Mouse (Mus musculus): ENCODE measurements at regions not wholly inside any gene's neighbourhood (a gene's known extent, or its start where the extent isn't known, plus 50 kb on each side); places are given as distances from the start of the nearest gene placed in this dataset.

DNA sequence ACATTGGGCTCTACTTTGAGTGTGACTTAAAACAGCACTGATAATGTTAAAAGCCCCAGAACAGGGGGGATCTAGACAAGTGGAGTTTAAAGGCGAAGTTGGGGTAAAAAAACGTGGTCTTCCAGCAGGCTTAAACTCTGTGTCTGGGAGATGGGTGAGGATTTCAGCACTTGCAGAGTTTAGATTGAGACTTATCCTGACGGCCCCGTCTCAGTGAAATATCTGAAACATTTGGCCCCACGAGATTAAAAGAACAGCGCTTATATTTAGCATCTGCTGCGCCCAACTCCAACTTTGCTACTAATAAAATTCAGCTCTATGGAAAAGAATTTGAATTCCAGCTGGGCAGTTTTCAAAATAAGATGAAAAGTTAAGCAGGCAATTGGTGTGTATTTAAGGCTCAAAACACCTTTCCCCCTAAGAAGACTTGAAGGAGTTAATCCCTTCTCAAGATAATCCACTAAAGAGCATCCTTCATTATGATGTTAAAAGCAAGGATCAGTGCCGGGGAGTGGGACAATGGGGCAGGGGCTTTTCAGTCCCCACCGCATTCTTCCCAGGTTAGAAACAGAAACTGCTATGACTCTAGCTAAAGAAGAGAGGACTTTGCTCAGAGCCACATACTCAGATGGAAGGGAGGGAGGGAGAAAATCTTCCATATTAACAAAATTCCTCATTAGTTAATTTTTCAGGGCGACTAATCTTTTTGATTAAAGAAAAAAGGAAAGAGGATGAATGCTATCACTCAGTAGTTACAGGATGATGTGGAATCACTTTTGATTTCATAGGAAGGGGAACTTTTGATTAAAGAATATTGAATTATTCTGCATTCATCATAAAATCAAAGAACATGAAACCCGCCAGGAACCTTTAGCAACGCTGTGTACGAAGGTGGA is 225.1 kb upstream of the Nr2f2 start:
- no peak for ATAC-seq (replicated peaks; ENCODE audit: poor library complexity, severe bottlenecking)

DNA sequence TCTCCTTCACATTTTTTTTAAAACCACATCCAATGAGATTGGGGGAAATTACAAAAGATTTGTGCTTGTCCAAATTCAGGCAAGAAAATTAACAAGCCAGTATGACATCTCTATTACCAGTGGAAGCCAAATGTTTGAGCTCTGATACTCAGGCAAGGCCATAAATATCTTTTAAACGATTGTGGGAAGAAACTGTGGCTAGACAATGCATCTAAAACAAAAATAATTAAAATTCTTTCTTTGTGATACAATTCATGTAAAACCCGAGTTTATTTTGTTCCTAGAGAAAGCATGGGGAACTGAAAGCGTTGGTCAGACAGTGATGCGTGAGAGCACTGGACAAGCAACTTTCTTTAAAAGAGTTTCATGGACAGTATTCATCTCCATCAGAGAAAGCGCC is 223.2 kb upstream of the Nr2f2 start:
- ATAC-seq (replicated peaks; ENCODE audit: poor library complexity, severe bottlenecking), result no peak

DNA sequence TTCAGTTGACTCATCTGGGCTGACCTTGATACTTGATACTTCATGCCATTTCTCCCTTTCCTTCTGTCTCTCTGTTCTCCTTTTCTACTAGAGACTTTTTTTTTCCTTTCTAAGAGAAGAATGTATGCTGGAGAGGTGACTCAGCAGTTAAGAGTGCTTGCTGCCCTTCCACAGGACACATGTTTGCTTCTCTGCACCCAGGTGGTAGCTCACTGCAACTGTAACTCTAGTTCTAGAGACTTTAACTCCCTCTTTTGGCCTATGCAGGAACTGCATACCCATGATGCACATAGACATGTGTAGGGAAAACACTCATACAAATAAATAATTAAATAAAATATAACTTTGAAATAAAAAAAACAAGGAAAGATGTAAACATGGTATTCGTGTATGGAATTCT is 221.5 kb upstream of the Nr2f2 start:
- ATAC-seq (replicated peaks; ENCODE audit: poor library complexity, severe bottlenecking), result no peak

DNA sequence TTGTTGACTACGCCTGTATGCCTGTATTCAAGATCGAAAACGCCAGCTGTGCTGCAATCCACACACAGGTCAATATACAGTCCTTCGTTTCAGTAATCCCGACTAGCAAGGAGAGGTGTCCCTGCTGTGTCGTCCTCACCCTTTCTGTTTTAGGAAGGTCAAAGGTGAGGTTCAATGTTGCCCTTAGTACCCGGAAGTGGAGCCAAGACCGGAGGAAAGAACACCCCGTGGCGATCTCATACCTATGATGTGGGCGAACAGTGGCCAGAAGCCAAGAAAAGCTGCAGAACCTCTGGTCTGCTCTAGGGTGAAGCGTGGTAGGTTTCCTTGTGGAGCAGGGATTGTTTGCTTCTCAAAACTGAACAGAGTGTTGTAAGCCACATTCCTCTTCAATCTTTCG is 217.9 kb upstream of the Nr2f2 start:
- no peak for ATAC-seq (replicated peaks; ENCODE audit: poor library complexity, severe bottlenecking)

DNA sequence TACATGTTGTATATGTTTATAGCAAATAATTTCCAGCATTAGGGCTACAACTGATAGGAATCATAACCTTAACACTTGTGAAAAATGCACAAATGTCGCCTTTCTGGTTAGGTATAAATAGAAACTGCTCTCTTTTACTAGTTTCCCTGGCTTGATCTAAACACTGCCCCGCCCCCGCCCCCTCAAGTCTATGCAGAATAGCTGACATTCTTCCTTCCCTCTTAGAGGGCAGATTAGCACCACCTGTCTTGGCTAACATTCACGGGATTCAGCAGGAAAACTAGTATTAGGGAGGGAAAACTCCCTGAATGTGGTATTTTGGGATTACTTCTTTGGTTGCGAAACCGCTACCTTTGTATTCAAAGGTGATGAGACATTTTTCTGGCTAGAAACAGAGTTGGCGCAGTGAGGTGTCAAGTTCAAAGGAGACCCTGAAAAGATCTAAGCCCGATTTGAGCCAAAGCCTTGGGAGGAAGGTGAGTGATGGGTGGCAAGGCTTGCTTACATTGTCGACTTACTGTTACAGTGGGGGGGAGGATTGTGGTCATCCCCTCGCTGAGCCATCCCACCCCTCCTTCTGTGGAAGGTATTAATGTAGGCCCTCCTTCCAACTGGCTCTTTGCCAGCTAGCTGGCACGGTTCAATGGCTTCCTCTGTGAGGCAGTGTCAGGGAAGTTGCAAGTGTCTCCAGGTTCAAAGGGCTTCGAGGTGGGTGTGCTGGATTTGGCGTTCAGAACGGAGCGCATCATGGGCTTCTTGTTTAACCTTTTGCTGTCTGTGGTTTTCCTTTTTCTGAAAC is 209.8 kb upstream of the Nr2f2 start:
- ATAC-seq (replicated peaks; ENCODE audit: poor library complexity, severe bottlenecking), result no peak

DNA sequence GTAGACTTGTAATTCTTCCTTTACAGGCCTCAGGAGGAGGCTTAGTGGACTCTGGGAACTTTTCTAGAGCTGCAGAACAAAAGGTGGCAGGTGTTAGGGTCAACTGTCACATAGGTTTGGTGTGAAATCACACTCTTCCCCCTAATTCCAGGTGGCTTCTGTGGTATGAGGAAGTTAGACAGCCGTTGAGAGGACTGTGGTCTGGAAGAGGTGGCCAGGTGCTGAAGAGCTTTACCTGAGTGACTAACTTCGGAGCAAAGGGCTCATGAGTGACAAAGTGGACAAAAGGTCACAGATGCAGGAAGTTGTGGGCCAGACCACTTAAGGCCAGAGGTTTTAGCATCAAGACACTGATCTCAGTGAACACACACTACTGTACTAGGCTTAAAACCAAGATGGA is 209.1 kb upstream of the Nr2f2 start:
- no peak for ATAC-seq (replicated peaks; ENCODE audit: poor library complexity, severe bottlenecking)

DNA sequence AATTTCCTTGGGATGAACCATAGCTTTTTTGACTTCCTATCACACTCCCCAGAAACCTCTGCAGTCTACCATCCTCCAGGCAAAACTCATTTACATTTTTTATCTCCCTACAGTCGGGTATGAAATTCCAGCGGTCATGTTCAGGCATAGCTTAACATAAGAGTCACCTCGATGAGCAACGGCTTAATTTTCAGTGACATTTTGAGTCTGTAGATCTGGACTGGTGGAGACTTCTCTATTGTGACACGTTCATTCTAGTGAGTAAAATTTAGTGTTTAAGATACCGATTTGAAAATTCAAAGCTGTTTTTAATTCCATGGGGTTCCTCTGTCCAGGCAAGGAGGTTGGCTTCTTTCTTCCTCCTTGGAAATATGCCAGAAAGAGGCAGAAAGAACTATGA is 207.7 kb upstream of the Nr2f2 start:
- no peak for ATAC-seq (replicated peaks; ENCODE audit: poor library complexity, severe bottlenecking)

DNA sequence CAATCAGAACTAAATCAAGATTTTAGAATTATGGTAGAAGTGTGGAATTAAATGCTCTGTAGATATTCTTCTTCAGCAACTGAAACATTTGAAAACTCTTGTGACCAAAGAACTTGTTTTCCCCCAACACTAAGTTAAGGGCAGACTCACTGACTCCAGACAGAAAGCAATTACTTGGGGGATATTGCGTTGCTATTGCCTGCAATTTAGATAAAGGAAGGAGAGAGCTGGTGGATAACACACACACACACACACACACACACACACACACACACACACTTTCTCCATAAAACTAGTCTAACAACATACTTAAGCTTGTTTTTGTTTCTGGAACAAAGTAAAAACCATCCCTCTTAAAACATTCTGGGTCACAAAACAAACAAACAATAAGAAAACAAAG is 198.5 kb upstream of the Nr2f2 start:
- ATAC-seq (replicated peaks; ENCODE audit: poor library complexity, severe bottlenecking), result no peak

DNA sequence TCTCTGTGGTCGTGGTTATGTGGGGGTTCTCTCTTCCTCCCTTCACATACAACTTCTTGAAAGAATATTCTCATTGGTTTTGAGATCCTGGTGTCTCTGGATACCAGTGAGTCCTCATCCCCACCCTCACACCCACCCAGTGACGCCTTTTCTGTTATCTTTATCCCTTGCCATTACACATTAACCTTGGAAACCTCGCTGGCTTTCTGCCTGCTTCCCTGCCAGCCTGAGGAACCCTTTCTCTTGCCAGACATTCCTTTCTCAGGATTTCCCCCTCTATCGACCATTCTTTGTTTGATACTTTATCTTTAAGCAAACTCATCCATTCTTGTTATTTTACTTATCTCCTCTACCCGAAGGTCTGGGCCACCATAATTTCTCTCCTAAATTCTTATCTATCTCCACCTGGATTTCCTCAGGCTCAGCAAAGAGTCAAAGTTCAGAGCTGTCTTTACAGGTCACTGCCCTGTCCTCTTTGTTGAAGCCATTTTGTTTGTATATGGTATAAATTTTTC is 182.5 kb upstream of the Nr2f2 start:
- no peak for ATAC-seq (replicated peaks; ENCODE audit: poor library complexity, severe bottlenecking)

DNA sequence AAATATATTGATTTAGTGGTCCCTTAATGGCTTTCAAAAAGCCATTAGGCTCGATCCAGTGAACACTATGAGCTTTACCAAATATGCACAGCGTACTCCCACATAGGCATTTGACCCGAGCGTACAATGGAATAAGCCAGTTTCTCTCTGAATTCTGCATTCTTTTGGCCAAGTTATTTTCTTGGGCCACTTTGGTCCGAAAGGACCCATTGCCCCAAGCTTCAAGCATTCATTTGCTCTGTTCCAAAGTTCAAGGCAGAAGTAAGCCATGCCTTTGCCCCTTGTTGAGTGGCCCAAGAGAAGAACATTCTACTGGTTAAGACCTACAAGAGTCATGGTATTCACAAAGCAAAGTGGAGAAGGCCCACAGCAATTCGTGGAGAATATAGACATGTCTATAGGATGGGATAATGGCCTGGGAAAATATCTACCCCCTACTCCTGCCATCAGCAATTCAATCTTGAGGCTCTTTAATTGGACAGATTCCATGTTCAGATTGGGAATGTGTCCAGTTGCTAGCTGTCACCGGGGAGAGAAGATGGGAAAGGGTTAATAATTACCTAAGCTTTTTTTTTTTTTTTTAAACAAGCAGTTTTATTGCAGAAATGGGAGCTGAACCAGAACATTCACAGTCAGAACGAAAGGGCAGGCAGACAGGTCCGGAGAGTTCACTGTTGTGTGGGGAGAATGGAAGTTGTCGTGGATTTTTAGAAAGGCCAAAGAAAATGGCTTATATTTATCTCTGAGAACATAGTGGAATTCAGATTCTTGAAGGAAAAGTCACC is 175.5 kb upstream of the Nr2f2 start:
- ATAC-seq (replicated peaks; ENCODE audit: poor library complexity, severe bottlenecking), result no peak

DNA sequence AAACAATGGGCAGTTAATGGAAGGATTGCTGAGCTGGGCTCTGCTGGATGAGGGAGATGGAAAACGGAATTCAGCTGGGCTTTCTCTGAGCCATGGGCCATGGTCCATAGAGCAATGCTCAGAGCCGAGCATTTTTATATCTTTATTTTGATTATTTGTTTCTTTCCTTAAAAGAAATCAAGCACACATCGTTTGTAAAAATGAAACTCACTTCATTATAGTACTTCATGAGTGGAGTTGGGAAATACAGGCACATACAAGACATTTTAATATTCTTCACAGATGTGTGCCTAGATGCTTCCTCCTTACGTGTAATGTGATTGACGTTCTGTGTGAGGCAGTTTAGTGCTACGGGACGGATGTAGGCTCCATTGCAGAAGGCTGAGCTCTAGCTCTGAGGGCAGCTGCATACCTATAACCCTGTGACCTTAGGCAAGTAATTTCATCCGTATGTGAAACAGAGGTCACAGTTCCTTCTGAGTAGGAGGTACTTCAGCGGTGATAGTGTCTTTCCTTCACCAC is 172.6 kb upstream of the Nr2f2 start:
- ATAC-seq (replicated peaks; ENCODE audit: poor library complexity, severe bottlenecking), result no peak

DNA sequence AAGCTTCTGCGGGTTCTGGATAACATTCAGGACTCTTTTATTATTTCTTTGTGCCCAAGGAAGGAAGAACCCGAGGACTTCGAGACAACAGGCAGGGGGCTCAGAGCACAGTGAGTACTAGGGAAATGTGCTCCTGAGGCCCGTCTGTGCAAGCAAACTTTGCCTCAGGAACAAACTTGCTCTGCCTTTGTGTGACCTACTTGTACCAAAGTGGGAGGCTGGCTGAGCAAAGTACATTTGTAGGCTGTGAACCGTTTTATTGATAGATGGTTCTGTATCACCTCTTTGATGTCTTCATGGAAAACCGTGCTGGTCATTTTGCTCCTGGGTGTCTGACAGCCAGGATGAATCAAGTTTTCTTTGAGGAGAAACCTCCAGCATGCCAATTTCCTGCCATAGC is 169.5 kb upstream of the Nr2f2 start:
- no peak for ATAC-seq (replicated peaks; ENCODE audit: poor library complexity, severe bottlenecking)

DNA sequence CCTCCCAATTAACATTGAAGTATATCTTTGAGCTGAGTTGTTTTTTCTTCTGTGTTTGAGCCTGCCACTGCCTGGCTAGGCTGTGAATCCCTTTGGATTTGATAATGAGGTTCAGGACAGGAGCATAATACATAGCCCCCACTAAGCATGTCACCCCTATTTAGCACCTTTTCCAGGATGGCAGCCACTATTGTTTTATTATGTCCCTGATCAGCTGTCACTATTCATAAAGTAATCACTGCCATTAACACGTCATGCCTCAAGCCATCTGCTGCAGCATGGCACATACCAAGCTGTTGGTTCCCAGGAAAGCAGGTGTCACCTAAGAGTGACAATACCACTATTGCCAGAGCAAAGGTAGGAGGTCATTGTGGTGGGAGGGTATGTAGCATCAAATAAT is 167.0 kb upstream of the Nr2f2 start:
- no peak for ATAC-seq (replicated peaks; ENCODE audit: poor library complexity, severe bottlenecking)

DNA sequence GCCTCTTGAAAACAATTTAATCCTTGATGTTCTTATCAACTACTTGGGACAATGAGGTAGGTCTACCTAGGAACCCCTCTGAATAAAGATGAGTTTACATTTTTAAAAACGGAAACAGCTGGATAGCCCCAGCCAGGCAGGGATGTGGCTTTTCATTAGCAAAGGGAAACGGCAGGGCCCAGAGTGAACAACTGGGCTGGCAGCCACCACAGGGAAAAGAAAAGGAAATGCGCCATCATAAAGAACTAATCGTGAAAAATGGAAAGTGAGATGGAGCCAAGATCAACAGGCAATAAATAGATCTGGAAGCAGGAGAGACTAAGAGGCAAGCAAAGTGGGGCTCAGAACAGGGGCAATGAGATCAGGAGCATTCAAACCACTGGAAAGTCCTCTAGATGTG is 161.4 kb upstream of the Nr2f2 start:
- no peak for ATAC-seq (replicated peaks; ENCODE audit: poor library complexity, severe bottlenecking)

DNA sequence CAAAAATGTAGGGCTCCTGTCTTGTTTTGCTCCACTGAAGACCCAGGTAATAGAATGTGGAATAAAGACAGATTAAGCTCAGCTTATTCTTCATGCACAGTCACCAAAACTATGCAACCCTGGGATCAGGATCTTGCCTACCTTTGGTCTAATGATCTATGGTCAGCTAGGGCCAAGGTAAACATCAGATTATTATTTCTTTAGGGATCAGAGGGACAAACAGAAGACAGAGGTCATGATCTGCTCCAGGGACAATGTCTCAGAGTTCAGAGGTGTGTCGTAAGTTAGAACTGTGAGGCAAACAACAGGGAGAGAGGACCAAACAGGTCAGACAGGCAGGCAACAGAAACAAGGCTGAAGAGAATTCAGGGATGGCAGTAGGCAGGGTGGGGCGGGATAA is 158.8 kb upstream of the Nr2f2 start:
- ATAC-seq (replicated peaks; ENCODE audit: poor library complexity, severe bottlenecking), result no peak

DNA sequence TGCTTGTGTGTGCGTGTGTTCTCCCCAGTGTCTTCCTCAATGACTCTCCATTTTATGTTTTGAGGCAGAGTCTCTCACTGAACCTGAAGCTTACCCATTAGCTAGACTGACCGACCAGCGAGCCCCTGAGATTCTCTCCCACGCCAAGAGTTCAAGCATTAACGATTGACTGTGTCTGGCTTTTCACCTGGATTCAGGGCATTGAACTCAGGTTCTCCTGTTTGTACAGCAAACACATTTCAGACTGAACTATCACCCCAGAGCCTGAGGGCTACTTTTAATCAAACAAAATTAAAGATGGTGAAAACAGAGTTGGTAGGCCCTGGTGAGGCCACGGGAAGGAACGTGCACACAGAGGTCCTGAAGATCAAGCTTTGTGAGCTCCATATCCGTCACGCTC is 158.2 kb upstream of the Nr2f2 start:
- ATAC-seq (replicated peaks; ENCODE audit: poor library complexity, severe bottlenecking), result no peak

DNA sequence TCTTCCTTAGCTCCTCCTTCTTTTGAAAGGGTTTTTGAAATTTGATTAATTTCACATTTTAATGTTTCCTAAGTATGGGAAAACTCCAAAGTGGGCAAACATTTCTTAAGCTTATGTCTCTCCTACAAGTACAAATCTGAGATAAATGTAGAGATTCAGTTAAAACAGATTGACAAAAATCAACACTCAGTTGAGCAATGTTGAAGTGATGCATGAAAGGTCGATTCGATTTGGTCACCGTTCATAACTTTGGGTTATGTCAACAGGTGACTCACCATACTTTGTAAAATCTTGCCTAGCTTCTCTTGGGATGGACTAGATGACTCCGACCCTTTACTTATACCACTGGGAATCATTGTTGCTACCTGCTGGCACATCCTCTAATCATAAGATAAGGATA is 157.7 kb upstream of the Nr2f2 start:
- no peak for ATAC-seq (replicated peaks; ENCODE audit: poor library complexity, severe bottlenecking)

DNA sequence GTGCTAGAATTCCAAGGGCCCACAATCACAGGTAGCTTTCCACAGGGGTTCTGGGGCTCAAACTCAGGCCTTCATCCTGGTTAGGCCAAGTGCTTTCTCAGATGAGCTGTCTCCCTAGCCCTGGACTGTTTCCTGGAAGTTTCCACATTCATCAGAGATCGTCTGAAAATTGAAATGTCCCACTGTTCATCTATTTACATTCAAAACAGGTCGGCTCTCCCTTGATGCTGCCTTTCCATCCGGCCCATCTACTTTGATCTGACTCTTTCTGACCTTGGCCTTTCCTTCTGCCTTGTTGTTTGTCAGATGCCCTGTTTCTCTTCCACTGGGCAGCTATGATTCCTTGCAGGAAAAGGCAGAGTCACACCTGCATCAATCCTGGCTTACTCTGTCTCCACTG is 150.2 kb upstream of the Nr2f2 start:
- no peak for ATAC-seq (replicated peaks; ENCODE audit: poor library complexity, severe bottlenecking)

DNA sequence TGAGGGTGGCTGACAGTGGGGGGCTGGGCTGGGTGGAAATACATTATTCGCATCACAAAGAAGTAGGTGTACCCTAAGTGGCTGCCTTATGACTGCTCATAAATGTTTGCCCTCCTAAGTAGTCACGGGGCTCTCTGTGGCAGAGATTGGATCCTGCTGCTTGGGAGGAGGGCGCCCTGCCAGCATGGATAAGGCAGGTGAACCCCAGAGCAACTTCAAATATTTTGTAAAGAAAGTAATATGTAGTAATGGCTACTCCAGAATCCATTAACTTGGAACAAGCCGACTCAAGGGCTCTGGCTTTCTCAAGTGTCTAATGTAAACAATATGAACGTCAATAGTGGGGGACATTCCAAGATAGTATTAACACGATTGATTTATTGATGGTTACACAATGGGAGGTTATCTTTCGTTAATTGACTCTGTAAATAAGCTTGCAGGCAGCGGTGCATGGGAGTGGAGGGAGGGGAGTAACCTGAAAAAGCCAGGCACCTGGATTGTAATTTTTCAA is 148.9 kb upstream of the Nr2f2 start:
- ATAC-seq (replicated peaks; ENCODE audit: poor library complexity, severe bottlenecking), result no peak

DNA sequence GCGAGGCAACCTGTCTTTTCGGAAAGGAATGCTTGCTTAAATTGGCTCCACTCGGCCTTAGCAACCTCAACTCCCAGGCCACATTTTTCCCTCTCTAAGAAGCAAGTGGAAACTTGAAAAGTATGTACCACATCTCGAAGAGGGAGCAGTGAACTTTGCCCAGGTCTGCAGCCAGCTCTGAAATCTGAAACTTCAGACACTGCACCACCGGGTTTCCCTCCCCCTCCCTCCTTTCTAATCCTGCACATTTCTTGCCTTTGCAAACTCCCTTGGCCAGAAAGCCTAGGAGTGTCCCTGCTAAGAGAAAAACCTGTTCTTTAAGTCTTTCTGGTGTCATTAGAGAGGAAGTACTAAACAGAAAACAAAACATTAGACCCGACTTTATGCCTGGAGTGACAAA is 148.1 kb upstream of the Nr2f2 start:
- ATAC-seq (replicated peaks; ENCODE audit: poor library complexity, severe bottlenecking), result no peak
